Mouse (Mus musculus): ENCODE results near the gene Pde10a. TPM values are rescaled to one million over a fixed set of nuclear protein-coding genes. Genes with fewer than 3 reads are reported as not detected.

The Pde10a gene
- total RNA-seq, 2 experiments from 2014 or later: 0.77 TPM; not detected in 1

DNA sequence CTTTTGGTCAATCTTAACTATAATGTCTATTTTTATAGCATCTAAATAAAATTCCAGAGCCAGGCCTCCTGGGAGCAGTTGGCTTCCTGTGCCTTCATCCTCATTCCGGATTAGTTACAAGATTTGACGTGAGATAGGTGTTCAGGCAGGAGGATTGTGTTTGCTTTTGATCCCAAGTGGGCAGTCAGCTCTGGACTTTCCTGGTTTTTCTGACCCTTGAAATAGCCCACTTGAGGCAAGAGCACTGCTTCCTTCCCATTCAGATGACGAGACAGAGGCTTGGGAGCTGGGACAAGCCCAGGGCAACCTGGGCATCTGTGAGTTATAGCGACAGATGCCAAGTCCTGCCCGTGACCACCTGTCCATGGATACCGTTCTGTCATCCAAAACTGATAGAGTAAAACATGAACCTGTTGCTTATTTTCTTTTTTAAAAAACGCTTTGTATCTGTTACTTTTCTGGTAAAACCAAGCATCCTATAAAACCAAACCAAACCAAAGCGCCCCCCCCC, 199.3 kb downstream of the Pde10a start:
- ATAC-seq (replicated peaks; ENCODE audit: low FRiP score, poor library complexity, severe bottlenecking): no peak

DNA sequence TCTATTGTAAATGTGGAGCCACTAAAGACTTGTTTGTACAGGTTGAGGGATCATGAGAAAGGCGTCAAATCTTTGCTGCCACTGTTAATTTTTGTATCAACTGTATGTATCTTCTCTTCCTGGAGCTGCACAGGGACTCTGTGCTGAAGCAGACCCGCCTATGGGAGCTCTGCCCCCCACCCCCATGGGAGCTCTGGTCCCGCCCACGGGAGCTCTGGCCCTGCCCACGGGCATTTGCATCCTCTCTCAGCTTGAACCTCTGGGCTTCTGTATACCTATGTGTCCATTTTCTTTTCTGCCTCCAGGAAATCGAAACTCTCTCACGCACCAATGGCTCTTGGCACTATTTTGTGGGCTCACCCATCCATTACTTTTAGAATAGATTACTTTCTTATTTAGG, 203.5 kb downstream of the Pde10a start:
- no peak for ATAC-seq (replicated peaks; ENCODE audit: low FRiP score, poor library complexity, severe bottlenecking)

DNA sequence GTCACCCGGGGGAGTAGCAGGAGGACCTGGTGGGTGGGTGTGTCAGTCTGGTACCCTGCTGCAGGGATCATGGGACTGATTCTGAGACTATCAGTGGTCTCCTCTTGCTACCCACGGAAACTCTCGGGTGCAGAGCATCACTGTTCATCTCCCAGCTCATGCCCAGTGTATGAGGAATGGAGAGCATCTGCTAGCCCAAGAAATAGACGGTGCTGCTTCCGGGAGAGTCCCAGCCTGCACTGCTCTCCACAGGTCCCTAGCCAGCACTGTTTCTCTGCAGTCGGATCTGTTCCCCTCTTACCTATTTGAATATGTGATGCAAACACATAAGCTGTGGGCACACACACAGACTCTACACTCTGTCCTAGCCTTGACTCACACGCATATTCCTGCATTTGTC, 204.6 kb downstream of the Pde10a start:
- ATAC-seq (replicated peaks; ENCODE audit: low FRiP score, poor library complexity, severe bottlenecking): no peak

DNA sequence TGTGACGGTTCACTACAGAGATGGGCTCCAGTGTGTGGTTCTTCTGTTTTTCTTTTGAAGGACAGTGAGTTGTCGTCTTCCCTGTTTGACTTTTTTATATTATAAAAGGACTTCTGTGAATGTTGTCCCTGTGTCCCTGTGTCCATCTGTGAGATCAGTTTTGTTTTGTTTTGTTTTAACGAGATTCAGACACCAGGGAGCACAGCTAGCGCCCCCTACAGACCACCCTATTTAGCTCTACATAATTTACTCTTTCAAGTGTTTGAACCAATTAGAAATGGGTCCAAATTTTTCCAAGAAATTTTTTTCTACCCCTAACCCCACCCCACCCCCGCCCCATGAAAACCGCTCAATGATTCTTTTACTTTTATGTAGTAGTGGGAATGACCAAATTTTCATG, 205.9 kb downstream of the Pde10a start:
- ATAC-seq (replicated peaks; ENCODE audit: low FRiP score, poor library complexity, severe bottlenecking): no peak

DNA sequence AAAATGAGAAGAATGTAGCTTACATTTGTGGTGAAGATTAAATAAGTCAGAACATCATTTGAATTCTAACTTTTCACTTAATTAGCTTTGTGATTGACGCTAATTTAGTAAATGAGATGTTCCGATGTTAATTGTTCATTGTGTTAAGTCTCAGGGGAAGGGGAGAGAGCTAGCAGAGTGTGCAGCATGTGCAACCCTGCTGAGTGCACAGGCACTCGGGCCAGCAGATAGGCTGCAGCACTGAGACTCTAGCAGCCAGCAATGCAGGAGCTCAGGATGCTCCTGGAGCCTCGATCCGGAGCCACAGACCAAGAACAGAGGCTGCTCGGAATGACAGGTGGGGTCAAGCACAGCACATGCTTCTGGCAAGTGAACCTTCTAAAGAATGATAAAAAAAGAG, 211.1 kb downstream of the Pde10a start:
- no peak for ATAC-seq (replicated peaks; ENCODE audit: low FRiP score, poor library complexity, severe bottlenecking)

DNA sequence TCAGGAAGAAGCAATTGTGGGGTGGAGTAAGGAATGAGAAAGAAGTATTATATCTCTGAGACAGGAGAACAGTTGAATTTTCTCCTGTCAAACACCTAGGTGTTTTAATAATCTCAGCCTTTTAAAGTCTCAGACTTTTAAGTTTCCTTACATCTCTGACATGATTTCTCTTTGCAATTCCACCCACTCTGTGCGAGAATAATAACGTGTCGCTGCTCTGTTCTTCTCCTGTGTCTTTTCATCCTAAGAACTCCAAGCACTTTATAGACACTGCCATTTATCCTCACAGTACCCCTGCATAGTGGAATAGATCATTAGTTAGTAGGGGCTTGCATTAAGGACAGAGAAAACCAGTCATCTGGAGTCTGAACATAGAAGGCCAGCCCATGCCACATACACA, 217.6 kb downstream of the Pde10a start:
- ATAC-seq (replicated peaks; ENCODE audit: low FRiP score, poor library complexity, severe bottlenecking): no peak

DNA sequence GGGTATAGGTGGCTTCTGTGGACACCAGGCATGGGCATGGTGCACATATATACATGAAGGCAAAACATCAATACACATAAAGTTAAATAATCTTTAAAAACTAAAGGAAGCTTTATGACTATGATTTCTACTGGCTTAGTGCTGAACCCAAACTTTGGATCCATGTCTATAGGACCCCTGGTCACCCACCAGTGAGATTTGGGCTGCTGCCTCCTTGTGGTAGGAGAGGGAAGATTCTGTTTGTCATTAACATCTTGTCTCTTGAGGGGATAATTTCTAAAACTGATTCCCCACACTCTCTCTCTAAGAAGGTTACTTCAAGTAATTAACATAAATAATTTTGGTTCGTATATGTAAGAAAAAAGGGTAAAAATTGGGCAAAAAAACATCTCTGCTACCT, 220.2 kb downstream of the Pde10a start:
- ATAC-seq (replicated peaks; ENCODE audit: low FRiP score, poor library complexity, severe bottlenecking): no peak

DNA sequence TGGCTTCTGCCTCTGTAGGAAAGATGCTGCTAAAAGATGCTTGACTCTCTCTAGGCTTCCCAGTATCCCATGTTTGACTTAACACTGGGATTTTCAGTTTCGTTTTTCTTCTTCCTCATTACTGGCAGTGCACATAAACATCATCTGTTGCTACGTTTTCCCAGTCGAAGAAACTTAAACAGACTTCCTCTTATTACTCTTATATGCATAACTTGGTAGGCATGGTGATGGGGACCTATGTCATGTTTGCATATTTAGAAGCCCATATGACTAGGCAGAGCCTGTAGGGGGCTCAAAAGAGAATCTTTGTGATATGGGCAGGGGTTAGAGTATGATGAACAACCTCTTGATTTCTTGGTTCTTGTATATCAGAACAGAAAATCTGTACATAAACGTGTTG, 224.3 kb downstream of the Pde10a start:
- ATAC-seq (replicated peaks; ENCODE audit: low FRiP score, poor library complexity, severe bottlenecking): no peak

DNA sequence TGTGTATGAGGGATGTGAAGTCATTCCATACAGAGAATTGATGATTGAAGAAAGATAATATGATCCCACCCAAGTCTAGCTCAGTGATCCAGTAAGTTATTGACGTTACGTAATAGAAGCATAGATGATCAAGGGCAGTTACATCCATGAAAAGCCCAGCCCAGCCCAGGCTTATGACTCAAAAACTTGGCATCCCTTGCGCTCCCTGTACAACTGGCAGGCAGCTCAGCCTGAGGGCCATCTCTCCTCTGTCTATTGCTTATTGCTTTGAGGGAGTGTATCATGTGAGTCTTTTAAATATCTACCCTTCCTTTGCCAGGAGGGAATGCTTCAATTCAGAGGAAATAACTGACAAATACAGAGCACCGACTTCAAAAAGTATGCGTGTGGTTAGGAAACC, 232.4 kb downstream of the Pde10a start:
- ATAC-seq (replicated peaks; ENCODE audit: low FRiP score, poor library complexity, severe bottlenecking): no peak

DNA sequence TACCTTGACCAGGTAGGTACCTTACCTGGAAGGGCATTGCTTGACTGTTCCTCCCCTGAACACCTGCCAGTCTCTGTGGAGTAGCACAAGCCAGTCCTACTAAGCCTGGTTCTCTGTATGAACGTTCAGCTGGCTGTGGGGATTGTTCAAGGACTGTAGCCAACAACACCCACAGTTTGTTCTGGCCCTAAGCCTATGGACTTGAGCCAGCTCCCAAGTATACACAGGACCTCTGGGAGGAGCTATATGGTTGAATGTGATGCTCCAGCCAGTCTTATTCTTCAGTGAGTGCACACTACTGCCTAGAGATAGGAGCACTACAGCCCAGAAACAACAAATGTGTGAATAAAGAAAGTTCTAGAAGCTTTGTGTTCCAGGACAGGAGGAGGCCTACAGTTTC, 238.1 kb downstream of the Pde10a start:
- ATAC-seq (replicated peaks; ENCODE audit: low FRiP score, poor library complexity, severe bottlenecking): no peak

DNA sequence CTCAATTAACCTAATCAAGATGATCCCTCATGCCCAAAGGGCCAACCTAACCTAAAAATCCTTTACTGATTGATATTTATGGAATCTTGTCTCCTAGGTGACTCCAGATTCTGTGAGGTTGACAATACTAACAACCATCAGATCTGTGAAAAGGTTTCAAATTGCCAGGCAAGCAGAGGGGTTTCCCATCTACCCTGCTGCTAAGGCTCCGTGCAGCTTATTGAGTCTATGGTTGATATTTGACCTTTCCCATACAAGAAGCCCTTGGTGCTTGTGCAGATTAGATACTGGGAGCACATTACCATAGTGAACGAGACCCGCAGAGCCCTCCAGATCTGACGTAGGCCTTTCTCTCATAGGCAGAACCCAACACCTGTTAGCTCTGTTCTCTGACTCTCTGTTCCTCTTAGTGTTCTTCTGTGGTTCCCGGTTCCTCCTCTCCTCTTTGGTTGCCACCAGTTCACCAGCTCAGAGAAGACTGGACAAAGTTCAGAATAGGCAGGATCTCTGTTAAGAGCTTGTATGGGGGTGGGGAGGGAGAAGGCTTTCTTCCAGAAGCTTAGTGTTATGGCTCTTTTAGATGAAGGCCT, 240.9 kb downstream of the Pde10a start:
- ATAC-seq (replicated peaks; ENCODE audit: low FRiP score, poor library complexity, severe bottlenecking): no peak

DNA sequence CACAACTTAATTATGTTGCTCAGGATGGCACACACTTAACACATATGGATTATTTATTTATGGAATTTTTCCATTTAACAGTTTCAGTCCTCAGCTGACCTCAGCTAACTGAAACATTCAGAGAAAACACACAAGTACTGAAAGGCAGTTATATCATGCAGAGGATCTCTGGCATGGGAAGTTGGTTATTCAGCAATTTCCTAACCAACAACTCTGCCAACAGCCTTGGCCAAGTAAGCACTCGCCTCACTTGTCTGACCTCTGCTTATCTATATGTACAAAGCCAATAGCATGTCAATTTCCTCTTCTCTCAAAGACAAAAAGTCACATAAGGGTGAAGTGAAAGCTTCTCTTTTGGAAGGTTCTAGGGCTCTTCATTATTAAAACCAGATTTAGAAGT, 244.0 kb downstream of the Pde10a start:
- no peak for ATAC-seq (replicated peaks; ENCODE audit: low FRiP score, poor library complexity, severe bottlenecking)

DNA sequence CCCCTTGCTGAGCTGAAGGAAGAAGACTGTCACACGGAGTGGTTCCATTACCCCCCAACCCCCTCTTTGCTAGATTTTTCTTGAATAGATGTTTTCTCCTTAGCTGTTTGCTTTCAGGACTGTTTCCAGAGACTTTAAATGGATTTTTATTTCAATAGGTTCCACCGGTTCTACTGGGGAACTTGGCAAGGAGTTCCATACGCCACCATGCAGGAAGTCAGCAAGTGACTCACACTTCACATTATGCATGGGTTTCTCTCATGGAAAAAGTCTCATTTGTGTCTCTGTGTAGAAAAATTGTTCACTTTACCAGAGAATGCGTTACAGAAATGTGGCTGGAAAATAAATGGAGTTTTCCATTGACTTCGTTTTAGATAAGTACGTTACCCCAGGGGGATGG, 248.2 kb downstream of the Pde10a start:
- no peak for ATAC-seq (replicated peaks; ENCODE audit: low FRiP score, poor library complexity, severe bottlenecking)

DNA sequence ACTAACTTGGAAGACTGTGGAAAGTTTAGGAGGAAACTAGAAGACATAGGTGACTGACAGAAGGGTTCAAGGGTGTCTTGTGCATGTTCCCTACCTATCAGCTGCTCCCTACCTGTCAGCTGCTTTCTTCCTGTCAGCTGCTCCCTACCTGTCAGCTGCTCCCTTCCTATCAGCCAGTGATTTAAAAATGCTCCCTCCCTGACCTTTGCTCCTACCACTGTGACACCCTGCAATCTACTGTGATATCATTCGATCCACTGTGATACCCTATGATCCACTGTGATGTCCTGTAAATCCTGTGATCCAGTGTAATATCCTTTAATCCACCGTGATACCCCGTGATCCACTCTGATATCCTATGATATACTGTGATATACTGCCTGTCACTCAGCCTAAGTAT, 249.1 kb downstream of the Pde10a start:
- ATAC-seq (replicated peaks; ENCODE audit: low FRiP score, poor library complexity, severe bottlenecking): no peak

DNA sequence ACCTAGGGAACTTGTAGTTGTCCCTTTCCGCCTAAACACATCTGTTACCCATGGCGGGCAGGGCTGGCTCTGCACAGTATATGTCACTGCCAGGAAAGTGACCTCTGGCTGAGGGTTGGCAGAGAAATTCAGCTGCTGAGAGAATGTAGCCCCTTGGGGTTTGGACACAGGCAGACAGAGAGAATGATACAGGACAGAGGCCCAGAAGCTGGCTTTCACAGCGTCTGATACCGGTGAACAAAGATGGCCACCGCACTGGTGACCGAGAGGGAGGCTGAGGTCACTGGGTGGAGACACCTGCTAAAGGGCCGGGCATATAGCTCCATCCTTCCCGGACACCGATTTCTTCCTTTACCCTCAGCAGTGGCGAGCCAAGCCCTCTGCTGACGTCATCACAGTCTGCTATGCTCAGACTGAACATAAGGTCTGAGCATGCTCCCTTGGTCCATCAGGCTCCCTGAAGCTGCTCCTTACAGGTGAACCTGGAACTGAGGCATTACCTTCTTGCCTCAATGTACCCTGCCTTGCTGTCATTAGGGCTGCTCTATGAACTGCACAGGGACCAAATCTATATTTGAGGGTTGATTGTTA, 250.5 kb downstream of the Pde10a start:
- ATAC-seq (replicated peaks; ENCODE audit: low FRiP score, poor library complexity, severe bottlenecking): no peak

DNA sequence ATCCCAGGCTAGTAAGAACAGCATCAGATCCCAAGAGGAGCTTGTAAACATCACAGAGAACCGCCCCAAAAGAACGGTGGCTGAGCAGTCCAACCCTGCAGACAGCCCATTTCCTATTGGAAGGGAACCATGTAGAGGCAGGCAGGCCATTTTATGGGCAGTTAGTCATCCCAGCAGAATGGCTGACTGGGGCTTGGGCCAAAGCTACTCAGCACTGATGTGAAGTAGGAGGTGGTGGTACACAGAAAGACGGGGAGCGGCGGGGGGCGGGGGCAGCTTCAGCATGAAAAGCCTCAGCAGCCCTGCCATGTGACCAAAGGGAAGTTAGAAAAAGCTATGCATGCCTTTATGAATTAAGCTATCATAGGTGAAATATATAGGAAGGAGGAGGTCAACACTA, 252.5 kb downstream of the Pde10a start:
- ATAC-seq (replicated peaks; ENCODE audit: low FRiP score, poor library complexity, severe bottlenecking): no peak

DNA sequence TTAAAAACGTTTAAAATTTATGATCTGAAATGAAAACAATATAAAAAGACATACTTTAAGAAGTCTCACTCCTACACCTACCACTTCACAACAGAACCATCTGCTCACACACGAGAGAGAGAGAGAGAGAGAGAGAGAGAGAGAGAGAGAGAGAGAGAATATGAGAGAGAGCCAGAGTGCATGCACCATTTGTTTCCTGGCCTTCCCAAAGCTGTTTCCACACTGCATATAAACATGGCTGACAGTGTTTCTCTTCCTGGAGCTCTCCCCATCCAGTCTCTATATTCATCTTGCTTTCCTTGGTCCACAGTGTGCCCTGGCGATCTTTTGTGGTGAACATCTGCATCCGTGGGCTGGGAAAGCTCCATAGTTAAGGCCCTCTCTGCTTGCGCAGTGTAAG, 253.7 kb downstream of the Pde10a start:
- no peak for ATAC-seq (replicated peaks; ENCODE audit: low FRiP score, poor library complexity, severe bottlenecking)

DNA sequence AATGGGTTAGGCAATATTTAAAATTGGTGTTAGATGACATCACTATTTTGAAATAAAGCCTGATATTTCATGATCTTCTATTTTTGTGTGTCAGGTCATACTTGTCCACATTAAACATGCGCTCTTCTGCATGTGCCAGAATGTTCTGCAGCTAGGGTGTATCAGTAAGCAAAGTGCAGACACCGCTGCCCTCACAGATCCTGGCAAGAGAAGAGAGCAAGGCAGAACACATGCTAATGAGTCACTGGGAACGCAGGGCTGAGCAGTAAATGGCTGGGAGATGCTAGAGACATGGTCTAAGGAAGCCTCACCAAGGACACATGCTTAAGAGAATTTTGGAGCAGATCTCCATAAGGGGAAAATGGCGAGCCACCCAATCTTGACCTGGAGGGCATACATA, 255.3 kb downstream of the Pde10a start:
- no peak for ATAC-seq (replicated peaks; ENCODE audit: low FRiP score, poor library complexity, severe bottlenecking)

DNA sequence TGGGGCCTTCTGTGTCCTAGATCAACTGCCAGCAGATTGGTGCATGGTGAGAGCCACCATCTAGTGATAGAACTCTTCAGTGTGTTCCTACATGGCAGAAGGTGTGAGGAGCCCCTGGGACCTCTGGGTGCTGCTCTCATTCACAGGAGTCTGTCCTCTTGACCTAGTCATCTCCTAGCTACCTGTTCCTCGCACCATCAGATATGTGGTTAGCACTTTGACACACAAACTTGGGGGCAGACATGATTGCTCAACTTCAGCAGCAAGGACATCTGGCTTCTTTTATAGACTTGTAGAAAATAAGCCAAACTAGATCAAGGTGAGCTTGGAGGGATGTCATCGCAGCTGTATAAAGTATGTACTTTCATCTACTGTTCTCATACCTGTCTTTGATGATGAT, 255.9 kb downstream of the Pde10a start:
- ATAC-seq (replicated peaks; ENCODE audit: low FRiP score, poor library complexity, severe bottlenecking): no peak

DNA sequence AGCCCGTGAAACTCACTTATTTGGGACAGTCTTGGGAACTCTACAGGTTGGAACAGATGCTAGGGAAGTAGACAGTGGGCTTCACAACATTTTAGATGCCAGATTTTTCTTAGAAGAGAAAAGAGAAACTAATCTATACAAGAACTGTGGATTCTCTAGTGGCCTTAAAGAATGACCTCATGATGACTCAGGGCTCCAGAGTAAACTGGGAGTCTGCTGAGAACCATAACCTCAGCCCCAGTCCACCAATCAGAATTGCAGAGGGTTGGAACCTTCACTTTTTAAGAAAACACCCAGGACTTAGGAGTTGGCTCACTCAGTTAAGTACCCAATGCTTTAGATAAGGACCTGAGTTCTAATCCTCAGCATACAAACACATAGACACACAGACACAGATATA, 256.4 kb downstream of the Pde10a start:
- no peak for ATAC-seq (replicated peaks; ENCODE audit: low FRiP score, poor library complexity, severe bottlenecking)

DNA sequence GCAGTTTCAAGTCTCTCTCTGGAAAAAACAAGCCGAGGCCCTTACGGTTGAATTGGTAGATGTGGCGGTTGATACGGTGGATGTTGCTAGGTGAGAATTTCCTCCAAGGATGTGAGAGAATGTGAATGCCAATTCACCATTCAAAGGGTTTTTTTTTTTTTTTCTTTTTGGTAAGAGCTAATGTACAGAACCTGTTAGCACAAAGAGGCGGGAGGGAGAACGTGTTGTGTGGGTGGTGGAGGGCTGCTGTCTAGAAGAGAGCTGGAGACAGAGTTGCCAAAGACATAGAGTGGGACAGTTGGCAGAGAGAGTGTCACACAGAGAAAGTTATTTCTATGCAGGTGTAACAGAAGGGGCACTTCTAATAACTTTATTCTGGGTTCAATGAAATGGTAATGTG, 260.7 kb downstream of the Pde10a start:
- ATAC-seq (replicated peaks; ENCODE audit: low FRiP score, poor library complexity, severe bottlenecking): no peak

DNA sequence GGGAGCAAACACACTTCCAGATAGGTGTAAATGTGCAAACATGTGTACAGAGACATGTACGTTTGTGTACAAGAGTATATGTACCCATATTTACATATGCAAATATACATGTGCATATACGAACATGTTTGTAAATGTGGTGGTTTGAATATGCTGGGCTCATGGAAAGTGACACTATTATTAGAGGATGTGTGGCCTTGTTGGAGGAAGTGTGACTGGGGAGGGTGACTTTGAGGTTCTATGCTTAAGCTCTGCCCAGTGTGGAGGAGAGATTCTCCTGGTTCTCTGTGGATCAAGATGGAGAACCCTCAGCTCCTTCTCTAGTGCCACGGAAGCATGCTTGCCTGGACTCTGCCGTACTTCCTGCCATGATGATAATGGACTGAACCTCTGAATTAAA, 261.3 kb downstream of the Pde10a start:
- no peak for ATAC-seq (replicated peaks; ENCODE audit: low FRiP score, poor library complexity, severe bottlenecking)

Measured in erythroblast, adult 5-6 weeks (primary cell).